Mouse (Mus musculus): Measurements from ENCODE around the gene Dip2c.

Gene Dip2c

GRCm38 (mm10) chr13:9276322-9276855 lies at the start of gene Dip2c:
Dip2c (plus strand) TSS chr13:9276528.
- peak; percentile 93 for DNase-seq

GRCm38 (mm10) chr13:9227078-9227477 lies 49.2 kb upstream of the Dip2c start:
- no peak for DNase-seq

DNA sequence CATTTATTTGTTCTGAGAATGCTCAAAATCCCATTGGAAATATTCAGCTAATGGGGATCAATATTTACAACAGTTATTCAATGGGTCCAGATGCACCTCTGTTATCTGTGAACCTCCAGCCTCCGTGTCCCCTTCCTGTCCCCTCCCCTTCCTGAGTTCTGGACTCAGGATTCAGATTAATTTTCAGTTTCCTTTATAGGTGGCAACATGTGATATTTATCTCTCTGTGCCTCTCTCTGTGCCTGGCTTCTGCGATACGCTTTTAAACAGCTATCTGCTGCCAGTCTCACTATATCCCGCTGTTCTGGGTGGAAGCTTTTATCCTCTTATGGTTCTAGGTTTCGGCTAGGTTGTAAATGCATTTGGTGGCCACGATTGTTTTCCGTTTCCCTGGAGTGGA lies 38.8 kb upstream of the Dip2c start:
- no peak for DNase-seq

GRCm38 (mm10) chr13:9239127-9239526 lies 37.2 kb upstream of the Dip2c start:
- no peak for DNase-seq

DNA sequence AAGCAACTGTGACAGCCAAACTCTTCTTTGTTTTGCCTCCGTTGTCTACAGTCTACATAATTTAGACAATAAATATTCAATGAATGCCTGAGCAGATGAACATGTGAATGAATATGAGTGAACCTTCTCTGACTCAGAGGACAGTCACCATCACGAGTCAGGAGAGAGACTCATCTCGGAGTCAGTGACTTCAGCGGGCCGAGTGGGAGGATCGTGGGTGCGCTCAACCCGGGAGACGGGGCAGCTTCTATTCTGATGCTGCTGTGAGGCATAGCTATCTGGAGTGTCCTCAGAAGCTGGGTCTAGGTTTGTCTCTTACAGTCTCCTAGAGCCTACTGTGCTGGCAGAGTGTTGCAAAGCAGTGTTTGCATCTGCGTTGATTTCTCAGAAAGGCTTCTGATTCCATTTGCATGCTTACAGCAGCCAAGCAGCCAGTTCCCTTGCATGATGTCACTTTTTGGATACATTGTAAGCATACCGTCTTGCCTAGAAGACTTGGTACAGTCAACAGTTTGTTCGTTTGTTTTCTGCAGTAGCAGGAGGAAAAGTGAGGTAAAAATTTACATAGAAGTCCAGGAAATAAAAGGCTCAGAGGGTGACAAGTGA lies 36.6 kb upstream of the Dip2c start:
- no peak for DNase-seq

DNA sequence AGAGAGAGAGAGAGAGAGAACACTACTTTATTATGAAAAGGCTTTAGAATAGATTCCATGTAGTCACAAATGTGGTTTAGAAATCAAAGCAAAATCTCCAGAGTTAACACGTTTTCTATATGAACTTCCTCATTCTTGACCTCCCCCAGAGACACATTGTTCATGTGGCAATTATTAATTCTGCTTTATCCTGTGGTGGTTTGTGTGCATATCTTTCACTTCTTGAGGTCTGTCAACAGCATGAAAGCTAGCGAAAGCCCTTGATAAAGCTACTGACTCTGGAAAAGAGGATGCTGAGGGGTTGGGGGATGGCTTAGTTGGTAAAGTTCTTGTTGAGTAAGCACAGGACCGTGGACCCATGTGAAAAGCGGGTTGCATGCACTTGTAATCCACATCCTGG lies 14.6 kb upstream of the Dip2c start:
- no peak for DNase-seq

GRCm38 (mm10) chr13:9265516-9265915 lies 10.8 kb upstream of the Dip2c start:
- DNase-seq: no peak

DNA sequence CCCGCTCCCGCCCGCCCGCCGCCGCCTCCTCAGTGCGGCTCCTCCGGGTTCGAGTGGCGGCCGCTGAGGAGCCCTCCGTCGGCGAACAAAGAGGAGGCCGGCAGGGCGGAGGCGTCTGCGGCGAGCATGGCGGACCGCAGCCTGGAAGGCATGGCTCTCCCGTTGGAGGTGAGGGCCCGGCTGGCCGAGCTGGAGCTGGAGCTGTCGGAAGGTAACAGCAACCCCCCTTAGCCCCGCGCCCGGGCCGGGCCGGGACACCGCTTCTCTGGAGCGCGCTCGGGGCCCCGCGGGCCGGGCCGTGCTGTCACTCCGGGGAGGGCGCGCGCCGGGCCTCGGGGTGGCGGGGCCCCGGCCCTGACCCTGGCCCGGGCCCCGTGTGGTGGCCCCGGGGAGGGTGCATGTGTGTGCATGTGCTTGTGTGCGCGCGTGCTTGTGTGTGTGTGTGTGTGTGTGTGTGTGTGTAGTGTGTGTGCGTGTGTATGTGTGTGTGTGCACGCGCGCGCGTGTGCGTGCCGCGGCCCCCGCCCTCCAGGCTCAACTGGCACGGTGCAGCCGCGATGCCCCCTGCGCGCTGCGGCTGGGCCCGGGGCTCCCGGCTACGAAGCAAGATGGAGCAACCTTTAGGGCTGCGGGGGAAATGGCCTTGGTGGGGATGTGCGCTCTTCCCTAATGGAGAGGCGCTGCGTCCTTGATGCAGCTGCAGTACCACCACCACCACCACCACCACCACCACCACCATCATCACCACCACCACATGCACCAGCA lies 710 bp downstream of the Dip2c start:
- no peak for DNase-seq

- peak; percentile 35 for DNase-seq
These were observed 1.3 kb downstream of the Dip2c start for GRCm38 (mm10) chr13:9277621-9277960.

- DNase-seq: no peak
These were observed 2.3 kb downstream of the Dip2c start for GRCm38 (mm10) chr13:9278636-9279035.

GRCm38 (mm10) chr13:9283050-9283449 lies 6.7 kb downstream of the Dip2c start:
- DNase-seq: no peak

GRCm38 (mm10) chr13:9289916-9290315 lies 13.6 kb downstream of the Dip2c start:
- no peak for DNase-seq

- no peak for DNase-seq
These were observed 20.0 kb downstream of the Dip2c start for GRCm38 (mm10) chr13:9296285-9296684.

DNA sequence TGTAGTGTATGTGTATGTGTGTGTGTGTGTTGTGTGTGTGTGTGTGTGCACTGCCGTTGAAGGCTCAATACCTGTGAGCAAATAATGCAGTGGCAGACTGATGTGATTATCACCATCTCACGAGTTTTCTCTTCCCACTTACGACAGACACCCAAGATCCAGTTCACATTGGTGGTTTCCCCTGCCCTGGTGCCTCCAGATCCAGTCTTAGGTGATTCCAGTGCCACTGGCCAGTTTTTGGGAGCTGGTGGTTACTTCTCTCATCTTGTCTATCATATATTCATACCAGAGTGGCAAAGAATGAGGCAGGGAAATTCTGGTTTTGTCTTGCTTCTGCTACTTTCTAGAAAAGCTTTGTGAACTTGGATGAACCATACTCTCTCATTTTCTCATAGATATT lies 20.9 kb downstream of the Dip2c start:
- DNase-seq: no peak

DNA sequence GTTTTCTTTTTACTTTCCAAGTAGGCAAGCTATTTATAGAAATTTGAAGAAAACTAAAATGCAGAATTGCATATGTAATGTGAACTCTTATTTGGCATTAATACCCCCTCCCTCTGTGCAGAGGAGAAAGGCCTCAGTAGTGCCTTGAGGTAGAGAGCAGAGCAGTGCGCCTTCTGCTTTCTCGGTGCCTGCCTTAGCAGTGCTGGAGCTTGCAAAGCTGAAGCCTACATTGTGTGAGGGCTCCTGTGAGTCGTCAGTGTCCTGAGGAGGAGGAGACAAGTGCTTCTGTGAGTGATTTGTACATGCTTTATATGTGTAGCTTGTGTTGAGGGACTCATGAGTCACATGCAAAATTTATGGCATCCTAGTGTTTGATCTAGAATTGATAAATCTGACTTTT lies 21.4 kb downstream of the Dip2c start:
- no peak for DNase-seq

- DNase-seq: no peak
These were observed 23.3 kb downstream of the Dip2c start for GRCm38 (mm10) chr13:9299657-9300056.

DNA sequence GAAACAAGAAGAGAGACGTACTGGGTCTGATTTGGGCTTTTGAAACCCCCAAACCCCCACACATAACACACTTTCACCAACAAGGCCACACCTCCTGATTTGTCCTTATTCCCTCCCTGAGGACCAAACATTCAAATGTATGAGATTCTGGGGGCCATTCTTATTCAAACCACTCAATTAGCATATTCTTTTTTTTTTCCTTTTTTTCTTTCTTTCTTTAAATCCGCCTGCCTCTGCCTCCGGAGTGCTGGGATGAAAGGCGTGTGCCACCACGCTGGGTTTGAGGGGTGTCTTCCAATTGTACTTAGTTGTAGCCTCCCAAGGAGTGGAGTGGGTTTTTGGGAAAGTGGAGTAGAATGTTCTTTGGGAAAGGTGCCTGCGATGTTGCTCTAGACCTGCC lies 32.5 kb downstream of the Dip2c start:
- DNase-seq: no peak

- DNase-seq: no peak
These were observed 34.5 kb downstream of the Dip2c start for GRCm38 (mm10) chr13:9310806-9311205.

- DNase-seq: no peak
These were observed 36.6 kb downstream of the Dip2c start for GRCm38 (mm10) chr13:9312916-9313315.

DNA sequence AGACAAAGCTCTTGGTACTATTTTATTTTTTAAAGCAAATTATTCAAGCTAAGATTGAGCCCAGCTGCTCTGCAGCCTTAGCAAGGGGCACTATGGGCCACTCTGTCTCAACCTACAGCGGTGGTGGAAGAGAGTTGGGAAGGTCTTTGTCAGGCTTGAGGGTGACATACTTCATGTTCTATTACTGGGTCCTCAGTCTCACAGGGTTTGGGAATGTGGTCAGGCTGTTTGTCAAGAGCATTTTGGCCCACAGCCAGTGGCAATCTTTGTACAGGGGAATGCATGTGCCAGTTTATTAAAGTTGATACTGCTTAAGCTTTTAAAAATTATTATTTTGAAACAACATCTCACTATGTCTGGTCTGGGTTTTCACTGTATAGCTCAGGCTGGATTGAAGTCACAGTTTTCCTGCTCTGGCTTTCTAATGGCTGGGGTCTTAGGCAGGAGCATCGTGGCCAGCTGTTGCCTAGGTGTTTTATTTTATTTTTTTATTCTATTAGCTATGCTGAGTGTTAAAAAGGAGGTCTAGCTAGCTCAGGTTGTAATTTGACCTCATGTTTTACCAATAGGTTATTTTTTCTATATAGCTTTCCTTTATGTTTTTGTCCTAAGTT lies 37.9 kb downstream of the Dip2c start:
- DNase-seq: no peak

GRCm38 (mm10) chr13:9314713-9315112 lies 38.4 kb downstream of the Dip2c start:
- DNase-seq: no peak

- no peak for DNase-seq
These were observed 43.4 kb downstream of the Dip2c start for GRCm38 (mm10) chr13:9319745-9320144.

GRCm38 (mm10) chr13:9325262-9325661 lies 48.9 kb downstream of the Dip2c start:
- no peak for DNase-seq

DNA sequence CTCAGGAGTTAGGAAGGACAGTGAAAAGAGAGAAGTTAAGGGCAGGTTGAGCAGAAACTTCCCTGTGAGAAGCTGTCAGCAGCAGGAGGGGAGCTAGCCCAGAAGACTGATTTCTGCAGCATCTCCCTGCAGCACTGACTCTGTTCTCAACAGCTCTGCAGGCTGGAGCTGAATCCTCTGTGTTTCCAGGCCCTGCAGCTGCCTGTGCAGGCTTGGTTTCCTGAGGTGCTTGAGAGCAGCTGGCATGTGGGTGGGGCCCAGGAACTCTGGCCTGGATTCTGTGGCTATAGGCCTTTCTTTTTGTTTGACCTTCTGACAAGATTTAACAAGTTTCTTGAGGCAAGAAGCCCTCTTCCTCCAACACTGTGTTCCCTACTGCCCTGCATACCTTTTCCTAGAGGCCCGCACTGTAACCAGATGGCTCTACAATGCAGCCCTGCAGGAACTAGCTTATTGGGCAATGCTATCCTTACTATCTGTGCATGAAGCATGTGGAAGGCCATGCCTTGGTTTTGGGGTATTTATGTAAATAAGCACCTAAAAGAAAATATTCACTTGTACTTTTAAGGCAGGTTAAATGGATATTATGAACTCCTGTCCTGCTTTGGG lies 53.1 kb downstream of the Dip2c start:
- no peak for DNase-seq

Measured in kidney, adult 18-20 months (tissue).